Mouse (Mus musculus): ENCODE results near the gene 1700025F22Rik. TPM values are rescaled to one million over a fixed set of nuclear protein-coding genes. Genes with fewer than 3 reads are reported as not detected.
"Not testable (repeated sequence)": the region's sequence is repeated elsewhere in the genome, so short reads cannot be mapped to it uniquely, and the experiment has no call there.

The 1700025F22Rik gene
- polyA plus RNA-seq, 1 experiment from 2014 or later = not detected

- H3K27me3 ChIP-seq (ENCODE audit: low read depth, poor library complexity, severe bottlenecking) = peaks cover 8% of the 10 kb centered on the region
- no peak overlapping the region for H3K27ac ChIP-seq (replicated peaks)
- no peaks in the 10 kb centered on the region for H3K36me3 ChIP-seq
- 80% methylated on average over 3 of the region's 3 CpGs for WGBS
- H3K4me1 ChIP-seq = no peaks in the 10 kb centered on the region
- no peak overlapping the region for H3K4me3 ChIP-seq
- no peaks in the 10 kb centered on the region for H3K9me3 ChIP-seq (replicated peaks)
- no peak for DNase-seq (ENCODE audit: low spot score)
Measured at GRCm38 (mm10) chr19:11098401-11098800, 66.7 kb downstream of the 1700025F22Rik start.

- 6% methylated on average over 50 of the region's 50 CpGs for WGBS
- H3K4me1 ChIP-seq; H3K27ac ChIP-seq (replicated peaks); H3K9me3 ChIP-seq (replicated peaks); H3K36me3 ChIP-seq: not testable (repeated sequence)
- peak overlapping the region; percentile 47 for H3K4me3 ChIP-seq
- DNase-seq (ENCODE audit: low spot score) = peak; percentile 15
- peaks cover 35% of the 10 kb centered on the region for H3K27me3 ChIP-seq (ENCODE audit: low read depth, poor library complexity, severe bottlenecking)
Measured at GRCm38 (mm10) chr19:11092131-11092530, 73.0 kb downstream of the 1700025F22Rik start.

Other genes with a start within 250 kb of the 1700025F22Rik start
- gene Zp1, start 244.7 kb downstream of the 1700025F22Rik start, polyA plus RNA-seq (2016; fragmentation: Nextera tagmentation; extraction: Ambion mirVana) = not detected in 2 replicates
- 0.04 and 0.09 TPM in 2 replicates for gene Ptgdr2, start 228.2 kb downstream of the 1700025F22Rik start, polyA plus RNA-seq (2016; fragmentation: Nextera tagmentation; extraction: Ambion mirVana)
- gene Ccdc86, start 216.1 kb downstream of the 1700025F22Rik start, polyA plus RNA-seq (2016; fragmentation: Nextera tagmentation; extraction: Ambion mirVana) = 31.1 and 39.2 TPM in 2 replicates
- not detected in 2 replicates for gene Ms4a10, start 190.7 kb downstream of the 1700025F22Rik start, polyA plus RNA-seq (2016; fragmentation: Nextera tagmentation; extraction: Ambion mirVana)
- gene Ms4a15, start 172.1 kb downstream of the 1700025F22Rik start, polyA plus RNA-seq (2016; fragmentation: Nextera tagmentation; extraction: Ambion mirVana) = not detected in 2 replicates
- not detected in 2 replicates for gene Ms4a18, start 147.3 kb downstream of the 1700025F22Rik start, polyA plus RNA-seq (2016; fragmentation: Nextera tagmentation; extraction: Ambion mirVana)
- gene Ms4a8a, start 84.2 kb downstream of the 1700025F22Rik start, polyA plus RNA-seq (2016; fragmentation: Nextera tagmentation; extraction: Ambion mirVana) = not detected in 2 replicates
- not detected in 2 replicates for gene 1700017D01Rik, start 34.4 kb downstream of the 1700025F22Rik start, polyA plus RNA-seq (2016; fragmentation: Nextera tagmentation; extraction: Ambion mirVana)
- not detected in 2 replicates for gene Ms4a13, start 31.4 kb upstream of the 1700025F22Rik start, polyA plus RNA-seq (2016; fragmentation: Nextera tagmentation; extraction: Ambion mirVana)
- gene Ms4a12, start 67.1 kb upstream of the 1700025F22Rik start, polyA plus RNA-seq (2016; fragmentation: Nextera tagmentation; extraction: Ambion mirVana) = not detected in 2 replicates
- 0.04 TPM in 1 of 2 replicates, not detected in the other for gene Ms4a1, start 100.9 kb upstream of the 1700025F22Rik start, polyA plus RNA-seq (2016; fragmentation: Nextera tagmentation; extraction: Ambion mirVana)
- gene Ms4a5, start 118.6 kb upstream of the 1700025F22Rik start, polyA plus RNA-seq (2016; fragmentation: Nextera tagmentation; extraction: Ambion mirVana) = not detected in 2 replicates
- not detected in 2 replicates for gene Ms4a14, start 149.1 kb upstream of the 1700025F22Rik start, polyA plus RNA-seq (2016; fragmentation: Nextera tagmentation; extraction: Ambion mirVana)
- gene Ms4a7, start 170.8 kb upstream of the 1700025F22Rik start, polyA plus RNA-seq (2016; fragmentation: Nextera tagmentation; extraction: Ambion mirVana) = 0.37 and 0.89 TPM in 2 replicates
- 0.90 and 3.7 TPM in 2 replicates for gene Ms4a4a, start 210.2 kb upstream of the 1700025F22Rik start, polyA plus RNA-seq (2016; fragmentation: Nextera tagmentation; extraction: Ambion mirVana)
- 0.20 TPM in 1 of 2 replicates, not detected in the other for gene Ms4a4c, start 239.4 kb upstream of the 1700025F22Rik start, polyA plus RNA-seq (2016; fragmentation: Nextera tagmentation; extraction: Ambion mirVana)